Mouse (Mus musculus) layer of hippocampus, postnatal 36 days (tissue): ENCODE data around the gene Vmn1r174. TPM values are rescaled to one million over a fixed set of nuclear protein-coding genes. Genes with fewer than 3 reads are reported as not detected.
"Not testable (repeated sequence)": the region's sequence is repeated elsewhere in the genome, so short reads cannot be mapped to it uniquely, and the experiment has no call there.

Experiments used
- DNase-seq, 2 experiments: peaks; one replicate each; pipeline ENCODE4 v3.0.0; 2022
- total RNA-seq, 2 experiments: library from RNA; stranded (reverse); gene quantifications; 2 replicates each; pipeline ENCODE4 v1.2.3; 2021

Vmn1r174 gene
- total RNA-seq = not detected

DNA sequence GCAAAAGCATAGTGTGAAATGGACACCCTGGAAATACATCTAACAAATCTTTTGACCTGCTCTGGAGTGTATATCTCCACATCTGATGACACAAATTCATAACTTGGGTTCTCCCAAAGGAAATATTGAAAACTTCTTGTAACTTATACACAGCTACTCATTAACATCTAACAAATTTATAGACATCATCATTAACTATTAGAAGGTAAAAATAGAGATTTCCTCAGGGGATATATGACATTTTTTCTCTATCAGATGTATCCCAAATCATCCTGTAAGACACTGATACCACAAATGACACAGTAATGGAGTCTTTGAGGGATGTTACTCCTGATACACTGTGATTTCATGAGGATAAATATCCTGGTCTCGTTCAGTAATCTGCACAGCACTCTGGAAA is at the start of gene Vmn1r174:
Vmn1r174 (plus strand) TSS at position 301 of the 400 bp plus-strand sequence.
- not testable (repeated sequence) for DNase-seq

GRCm38 (mm10) chr7:23784526-23784925 is 32.5 kb downstream of the Vmn1r174 start:
- DNase-seq = no peak

GRCm38 (mm10) chr7:23810543-23810942 is 58.5 kb downstream of the Vmn1r174 start, which contains the start of gene Vmn1r175:
Vmn1r175 (minus strand) TSS chr7:23810643.
- not testable (repeated sequence) for DNase-seq

Other genes starting within 250 kb of the Vmn1r174 start
- gene Vmn1r167, start 245.1 kb upstream of the Vmn1r174 start, total RNA-seq = not detected
- not detected for gene Vmn1r168, start 212.5 kb upstream of the Vmn1r174 start, total RNA-seq
- not detected for gene Vmn1r169, start 176.7 kb upstream of the Vmn1r174 start, total RNA-seq
- not detected for gene Vmn1r170, start 146.1 kb upstream of the Vmn1r174 start, total RNA-seq
- gene Vmn1r171, start 121.5 kb upstream of the Vmn1r174 start, total RNA-seq = not detected
- gene Vmn1r172, start 94.0 kb upstream of the Vmn1r174 start, total RNA-seq = not detected
- not detected for gene Vmn1r173, start 51.6 kb upstream of the Vmn1r174 start, total RNA-seq
- not detected for gene Vmn1r175, start 58.4 kb downstream of the Vmn1r174 start, total RNA-seq
- not detected for gene Vmn1r176, start 85.1 kb downstream of the Vmn1r174 start, total RNA-seq
- gene Vmn1r177, start 114.2 kb downstream of the Vmn1r174 start, total RNA-seq = not detected
- not detected for gene Vmn1r178, start 139.7 kb downstream of the Vmn1r174 start, total RNA-seq
- gene Vmn1r179, start 174.7 kb downstream of the Vmn1r174 start, total RNA-seq = not detected
- gene Vmn1r180, start 198.4 kb downstream of the Vmn1r174 start, total RNA-seq = not detected
- gene Vmn1r181, start 222.3 kb downstream of the Vmn1r174 start, total RNA-seq = not detected
- not detected for gene V1rd19, start 249.4 kb downstream of the Vmn1r174 start, total RNA-seq